Mouse (Mus musculus) heart, embryonic 14.5 days (tissue): Measurements from ENCODE around the gene Rela. TPM values are rescaled to one million over a fixed set of nuclear protein-coding genes. Genes with fewer than 3 reads are reported as not detected.

ENCODE experiments used
- ATAC-seq: fragments of 200-750 bp; cut with Nextera tagmentation; 2 replicates; pipeline ENCODE4 v1.8.0; 2017; ENCODE audit warnings: low read depth, moderate TSS enrichment; ENCODE audit not compliant: insufficient number of reproducible peaks, insufficient read depth, low FRiP score
- H3K27ac ChIP-seq, 2 experiments: fragments of 200-500 bp in 1 of 2; fragments of 300-500 bp in 1 of 2; sonication (generic) in 1 of 2; replicated peaks in 1 of 2; 2 replicates each; pipeline ENCODE4 v1.5.1; 2012 to 2014; ENCODE audit warnings: low read depth in 2 of 2, low read length in 2 of 2, control low read depth in 1 of 2, mild to moderate bottlenecking in 1 of 2, mixed read lengths in 1 of 2; ENCODE audit not compliant: control insufficient read depth in 1 of 2, insufficient read depth in 1 of 2
- H3K27me3 ChIP-seq: fragments of 300-500 bp; sonication (generic); 2 replicates; pipeline ENCODE4 v1.6.1; 2014; ENCODE audit warnings: mild to moderate bottlenecking, low read length, control low read depth; ENCODE audit not compliant: control insufficient read depth, insufficient read depth
- H3K36me3 ChIP-seq: fragments of 300-500 bp; sonication (generic); 2 replicates; pipeline ENCODE4 v1.6.1; 2014; ENCODE audit warnings: mild to moderate bottlenecking, control low read depth, low read length, mixed read lengths; ENCODE audit not compliant: control insufficient read depth, insufficient read depth
- H3K4me1 ChIP-seq, 2 experiments: fragments of 200-500 bp in 1 of 2; fragments of 300-500 bp in 1 of 2; sonication (generic) in 1 of 2; 2 replicates each; pipeline ENCODE4 v1.6.1; 2012 to 2014; ENCODE audit warnings: low read length in 2 of 2, control low read depth in 1 of 2, mixed read lengths in 1 of 2; ENCODE audit not compliant: control insufficient read depth in 2 of 2, insufficient read depth in 2 of 2
- H3K4me2 ChIP-seq: fragments of 300-500 bp; sonication (generic); 2 replicates; pipeline ENCODE4 v1.6.1; 2014; ENCODE audit warnings: mild to moderate bottlenecking, low read length
- H3K4me3 ChIP-seq, 2 experiments: fragments of 200-500 bp in 1 of 2; fragments of 300-500 bp in 1 of 2; sonication (generic) in 1 of 2; 2 replicates each; pipeline ENCODE4 v1.5.1; 2012 to 2014; ENCODE audit warnings: low read length in 2 of 2, mild to moderate bottlenecking in 2 of 2, control low read depth in 1 of 2, low read depth in 1 of 2, moderate library complexity in 1 of 2; ENCODE audit not compliant: control insufficient read depth in 1 of 2, insufficient read depth in 1 of 2
- H3K9ac ChIP-seq: fragments of 300-500 bp; sonication (generic); 2 replicates; pipeline ENCODE4 v1.6.1; 2014; ENCODE audit warnings: mild to moderate bottlenecking, low read length
- H3K9me3 ChIP-seq: fragments of 300-500 bp; sonication (generic); 2 replicates; pipeline ENCODE4 v1.6.1; 2016; ENCODE audit warnings: low read length, control low read depth; ENCODE audit not compliant: control insufficient read depth
- WGBS: fragments of 180-500 bp; shearing (Covaris S2); extraction: QIAGEN DNeasy Blood & Tissue Kit; methylation state at CpG from one replicate; pipeline ENCODE4 v1.1.7; 2014; 5-methylcytosine and 5-hydroxymethylcytosine counted together
- polyA plus RNA-seq: library from polyadenylated mRNA; unstranded; fragments of >200 nt; fragmentation: Nextera tagmentation; extraction: Ambion mirVana; gene quantifications from 2 replicates; pipeline ENCODE4 v1.2.1, GENCODE M21; 2014

Gene Rela
- polyA plus RNA-seq, 1 experiment from 2014 or later: 36.9 TPM

DNA sequence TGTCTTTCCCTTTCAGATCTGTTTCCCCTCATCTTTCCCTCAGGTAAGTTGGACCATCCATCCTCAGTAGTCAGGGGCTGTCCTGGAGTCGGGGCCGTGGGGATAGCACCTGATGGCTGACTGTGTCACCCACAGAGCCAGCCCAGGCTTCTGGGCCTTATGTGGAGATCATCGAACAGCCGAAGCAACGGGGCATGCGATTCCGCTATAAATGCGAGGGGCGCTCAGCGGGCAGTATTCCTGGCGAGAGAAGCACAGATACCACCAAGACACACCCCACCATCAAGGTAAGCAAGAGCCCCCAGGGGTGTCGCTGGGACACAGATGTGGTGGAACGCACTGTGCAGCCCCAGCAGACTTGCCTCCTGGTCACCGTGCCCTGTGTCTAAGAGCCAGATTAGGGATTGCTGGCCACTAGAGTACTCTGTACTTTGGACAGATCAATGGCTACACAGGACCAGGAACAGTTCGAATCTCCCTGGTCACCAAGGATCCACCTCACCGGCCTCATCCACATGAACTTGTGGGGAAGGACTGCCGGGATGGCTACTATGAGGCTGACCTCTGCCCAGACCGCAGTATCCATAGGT, 1.2 kb downstream of the Rela start:
- Histone ChIP-seq H3K4me1 (peaks cover 18 to 36% of the 10 kb centered on the region in 2 experiments), H3K36me3 (peaks cover 51% of the 10 kb centered on the region), H3K4me3 (peak overlapping the region; percentile 69 to 86), H3K9ac (peak overlapping the region; percentile 94), H3K27ac (peak overlapping the region in 1 of 2 experiments; percentile 95; a peak in 1 of 4 replicates), H3K4me2 (peak overlapping the region; percentile 89), H3K9me3 (no peaks in the 10 kb centered on the region), H3K27me3 (no peaks in the 10 kb centered on the region)
- ATAC-seq: no peak
- 89% methylated on average over 18 of the region's 18 CpGs for WGBS

DNA sequence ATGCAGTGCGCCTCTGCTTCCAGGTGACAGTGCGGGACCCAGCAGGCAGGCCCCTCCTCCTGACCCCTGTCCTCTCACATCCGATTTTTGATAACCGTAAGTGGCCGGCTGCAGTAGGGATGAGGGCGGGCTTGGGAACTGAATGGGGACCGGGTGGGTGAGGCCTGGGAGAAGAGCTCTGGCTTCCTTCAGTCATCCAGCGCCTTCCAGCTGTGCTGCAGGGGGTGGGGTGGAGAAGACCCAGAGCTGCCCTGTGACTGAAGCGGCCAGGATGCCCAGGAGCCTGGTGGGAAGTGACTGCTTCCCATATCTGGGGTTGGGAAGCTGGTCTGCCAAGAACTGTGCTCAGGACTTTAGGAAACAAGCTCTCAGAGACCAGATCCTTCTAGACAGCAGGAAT, 3.1 kb downstream of the Rela start:
- no peak overlapping the region for H3K4me3 ChIP-seq
- ATAC-seq: no peak
- no peaks in the 10 kb centered on the region for H3K9me3 ChIP-seq
- H3K9ac ChIP-seq: peak overlapping the region; percentile 55
- peaks cover 69% of the 10 kb centered on the region for H3K36me3 ChIP-seq
- peak overlapping the region; percentile 12 to 51; a peak in 3 of 4 replicates for H3K27ac ChIP-seq
- peaks cover 18 to 36% of the 10 kb centered on the region in 2 experiments for H3K4me1 ChIP-seq
- no peak overlapping the region; the same call in 1 of the 2 replicates for H3K4me2 ChIP-seq
- 21% methylated on average over 9 of the region's 9 CpGs for WGBS
- H3K27me3 ChIP-seq: no peaks in the 10 kb centered on the region

DNA sequence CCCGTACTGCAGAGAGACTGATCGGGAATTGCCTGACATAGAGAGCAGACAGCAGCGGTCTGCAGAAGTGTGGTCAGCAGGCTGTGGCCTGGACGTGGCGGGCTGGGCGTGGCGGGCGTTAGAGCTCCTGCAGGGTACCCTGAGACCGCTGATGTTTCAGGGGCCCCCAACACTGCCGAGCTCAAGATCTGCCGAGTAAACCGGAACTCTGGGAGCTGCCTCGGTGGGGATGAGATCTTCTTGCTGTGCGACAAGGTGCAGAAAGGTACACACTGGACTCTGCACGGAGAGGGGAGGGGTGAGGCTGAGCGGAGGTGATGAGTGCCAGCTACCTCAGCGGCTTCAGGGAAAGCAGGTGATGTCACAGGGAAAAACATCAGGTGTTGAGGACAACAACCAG, 3.7 kb downstream of the Rela start:
- Histone ChIP-seq H3K27ac (peak overlapping the region; percentile 12 to 51; a peak in 3 of 4 replicates), H3K4me3 (no peak overlapping the region), H3K9ac (peak overlapping the region; percentile 55; the same call in 1 of the 2 replicates), H3K9me3 (no peaks in the 10 kb centered on the region), H3K4me1 (peaks cover 18 to 36% of the 10 kb centered on the region in 2 experiments), H3K27me3 (no peaks in the 10 kb centered on the region), H3K4me2 (no peak overlapping the region), H3K36me3 (peaks cover 76% of the 10 kb centered on the region)
- 85% methylated on average over 17 of the region's 17 CpGs for WGBS
- ATAC-seq: no peak

DNA sequence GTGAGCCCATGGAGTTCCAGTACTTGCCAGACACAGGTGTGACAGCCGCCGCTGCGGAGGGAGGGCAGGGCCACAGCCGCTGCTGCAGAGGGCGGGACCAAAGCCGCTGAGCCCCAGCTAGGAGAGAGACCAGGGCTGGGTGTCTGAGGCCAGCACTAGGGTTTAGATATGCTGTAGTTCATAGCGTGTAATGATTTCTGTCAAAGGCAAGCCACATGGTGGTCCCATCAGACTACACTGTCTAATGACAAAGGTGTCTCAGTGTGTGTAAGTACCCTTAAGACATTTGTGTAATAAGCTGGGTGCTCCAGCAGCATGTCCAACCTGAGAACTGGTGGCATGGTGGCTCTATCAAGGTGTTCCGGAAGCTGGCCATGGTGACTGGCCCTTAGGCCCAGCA, 4.4 kb downstream of the Rela start:
- Histone ChIP-seq H3K4me2 (no peak overlapping the region), H3K4me3 (no peak overlapping the region), H3K4me1 (peaks cover 17 to 33% of the 10 kb centered on the region in 2 experiments), H3K9ac (no peak overlapping the region), H3K36me3 (peaks cover 82% of the 10 kb centered on the region), H3K27me3 (no peaks in the 10 kb centered on the region), H3K9me3 (no peaks in the 10 kb centered on the region), H3K27ac (no peak overlapping the region)
- ATAC-seq: no peak
- WGBS: 84% methylated on average over 8 of the region's 8 CpGs

DNA sequence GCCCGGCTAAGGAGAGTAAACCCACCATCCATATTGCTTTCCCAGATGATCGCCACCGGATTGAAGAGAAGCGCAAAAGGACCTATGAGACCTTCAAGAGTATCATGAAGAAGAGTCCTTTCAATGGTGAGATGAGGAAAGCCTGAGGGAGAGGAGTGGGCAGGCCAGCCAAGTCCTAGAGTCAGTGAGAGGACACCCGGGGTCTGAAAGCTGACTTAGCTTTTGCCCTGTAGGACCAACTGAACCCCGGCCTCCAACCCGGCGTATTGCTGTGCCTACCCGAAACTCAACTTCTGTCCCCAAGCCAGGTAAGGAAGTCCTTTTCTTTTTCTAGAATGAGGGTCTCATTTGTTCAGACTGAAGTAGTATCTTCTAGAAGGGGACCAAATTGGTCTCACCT, 8.0 kb downstream of the Rela start:
- WGBS: 94% methylated on average over 9 of the region's 9 CpGs
- Histone ChIP-seq H3K27me3 (no peaks in the 10 kb centered on the region), H3K9ac (no peak overlapping the region), H3K4me2 (no peak overlapping the region), H3K4me3 (no peak overlapping the region), H3K27ac (no peak overlapping the region), H3K36me3 (peaks cover 77% of the 10 kb centered on the region), H3K4me1 (peaks cover 16 to 23% of the 10 kb centered on the region in 2 experiments), H3K9me3 (no peaks in the 10 kb centered on the region)
- ATAC-seq: no peak

DNA sequence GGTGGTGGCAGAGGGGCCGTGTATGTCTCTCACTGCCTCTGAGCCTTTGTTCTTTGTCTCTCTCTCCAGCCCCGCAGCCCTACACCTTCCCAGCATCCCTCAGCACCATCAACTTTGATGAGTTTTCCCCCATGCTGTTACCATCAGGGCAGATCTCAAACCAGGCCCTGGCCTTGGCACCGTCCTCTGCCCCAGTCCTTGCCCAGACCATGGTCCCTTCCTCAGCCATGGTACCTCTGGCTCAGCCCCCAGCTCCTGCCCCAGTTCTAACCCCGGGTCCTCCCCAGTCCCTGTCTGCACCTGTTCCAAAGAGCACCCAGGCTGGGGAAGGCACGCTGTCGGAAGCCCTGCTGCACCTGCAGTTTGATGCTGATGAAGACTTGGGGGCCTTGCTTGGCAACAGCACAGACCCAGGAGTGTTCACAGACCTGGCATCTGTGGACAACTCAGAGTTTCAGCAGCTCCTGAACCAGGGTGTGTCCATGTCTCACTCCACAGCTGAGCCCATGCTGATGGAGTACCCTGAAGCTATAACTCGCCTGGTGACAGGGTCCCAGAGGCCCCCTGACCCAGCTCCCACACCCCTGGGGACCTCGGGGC, 9.5 kb downstream of the Rela start:
- Histone ChIP-seq H3K9me3 (no peaks in the 10 kb centered on the region), H3K4me1 (peaks cover 13 to 15% of the 10 kb centered on the region in 2 experiments), H3K4me2 (no peak overlapping the region), H3K36me3 (peaks cover 77% of the 10 kb centered on the region), H3K4me3 (no peak overlapping the region), H3K9ac (no peak overlapping the region), H3K27me3 (no peaks in the 10 kb centered on the region), H3K27ac (no peak overlapping the region)
- no peak for ATAC-seq
- 89% methylated on average over 8 of the region's 8 CpGs for WGBS

DNA sequence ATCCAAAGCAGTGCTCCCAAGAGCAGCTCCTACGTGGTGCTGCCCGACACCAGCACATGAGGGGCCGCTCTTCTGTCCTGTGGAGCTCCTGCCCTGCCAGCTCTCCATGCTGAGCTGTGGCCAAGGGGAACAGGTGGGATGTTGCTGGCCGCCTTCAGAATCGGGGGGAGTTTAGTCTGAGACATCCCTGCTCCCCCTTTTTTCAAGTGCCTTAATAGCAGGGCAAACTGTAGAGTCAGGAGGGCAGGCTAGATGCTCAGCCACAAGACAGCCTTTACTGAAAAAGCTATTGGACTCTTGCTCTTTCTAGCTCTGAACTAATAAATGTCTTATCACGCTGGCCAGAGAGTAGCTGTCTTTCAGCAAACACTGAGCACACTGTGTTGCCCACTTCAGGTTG, 10.5 kb downstream of the Rela start:
- Histone ChIP-seq H3K27me3 (no peaks in the 10 kb centered on the region), H3K27ac (peak overlapping the region; percentile 59 to 69; a peak in 3 of 4 replicates), H3K36me3 (peaks cover 77% of the 10 kb centered on the region), H3K4me3 (no peak overlapping the region), H3K9me3 (no peaks in the 10 kb centered on the region), H3K4me1 (peaks cover 13 to 15% of the 10 kb centered on the region in 2 experiments), H3K9ac (no peak overlapping the region), H3K4me2 (no peak overlapping the region)
- 92% methylated on average over 6 of the region's 6 CpGs for WGBS
- ATAC-seq: no peak
